Mouse (Mus musculus) lung, adult 2 months (tissue): ENCODE measurements around the gene Lars2.

Experiments
- CTCF ChIP-seq: fragments of 200-500 bp; IDR thresholded peaks from 2 replicates; pipeline ENCODE4 v1.5.1; 2011; ENCODE audit warnings: mild to moderate bottlenecking, low read length, control low read depth; ENCODE audit not compliant: insufficient read depth
- POLR2A ChIP-seq: fragments of 200-500 bp; IDR thresholded peaks from 2 replicates; pipeline ENCODE4 v1.6.1; 2011; ENCODE audit warnings: low read depth, mild to moderate bottlenecking, control low read depth, low read length, borderline replicate concordance; ENCODE audit errors: extremely low read depth

DNA sequence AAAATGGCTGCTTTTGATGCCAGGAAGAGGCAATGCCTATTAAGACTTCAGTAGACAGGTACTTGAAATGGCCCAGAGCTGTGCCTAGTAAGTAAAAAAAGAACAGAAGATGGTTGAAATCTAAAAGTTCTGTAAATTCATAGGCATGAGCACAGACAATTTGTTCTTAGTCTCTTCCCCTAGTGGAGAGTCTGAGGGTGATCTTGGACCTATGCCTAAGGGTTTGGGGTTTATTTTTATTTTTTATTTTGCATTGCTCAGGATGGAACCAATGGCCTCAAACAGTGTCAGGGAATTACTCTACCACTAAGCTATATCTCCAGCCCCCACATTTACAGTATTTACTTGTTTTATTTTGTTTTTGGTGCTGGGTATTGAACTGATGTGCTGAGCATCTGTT, 909 bp downstream of the Lars2 start:
- TF ChIP-seq POLR2A: no peak
- no peak for TF ChIP-seq CTCF
